In genomic region chr11:69151004-69151403, GRCm38 (mm10) we compare ENCODE assay signal across 7 mouse cellular contexts. TPM values are rescaled to one million over a fixed set of nuclear protein-coding genes. Genes with fewer than 3 reads are reported as not detected.
DNase-seq lines count a peak whose midpoint lies in the region; ATAC-seq and TF ChIP-seq lines count a peak whose summit lies in the region.

No protein-coding gene starts in this region.

- no peaks in the 10 kb centered on the region for H3K4me1 ChIP-seq in lung, embryonic 15.5 days
- H3K4me1 ChIP-seq in forebrain, embryonic 14.5 days (ENCODE audit: control insufficient read depth, insufficient read depth, low read length), result no peaks in the 10 kb centered on the region
- peaks cover 7% of the 10 kb centered on the region; the same call in 1 of the 2 replicates for H3K4me1 ChIP-seq in limb, embryonic 13.5 days
- no peaks in the 10 kb centered on the region for H3K4me1 ChIP-seq in stomach, postnatal 0 days (replicated peaks; ENCODE audit: control insufficient read depth, insufficient read depth)

- peak overlapping the region; percentile 16; the same call in 1 of the 2 replicates for H3K4me3 ChIP-seq in lung, embryonic 15.5 days
- H3K4me3 ChIP-seq in forebrain, embryonic 14.5 days (ENCODE audit: low read depth, low read length), result no peak overlapping the region
- peak overlapping the region; percentile 37 for H3K4me3 ChIP-seq in limb, embryonic 13.5 days
- H3K4me3 ChIP-seq in stomach, postnatal 0 days (ENCODE audit: low read depth, low read length), result no peak overlapping the region; the same call in 1 of the 2 replicates

- no peak overlapping the region for H3K9ac ChIP-seq in lung, embryonic 15.5 days
- no peak overlapping the region for H3K9ac ChIP-seq in forebrain, embryonic 14.5 days (ENCODE audit: low read length)
- peak overlapping the region; percentile 51; the same call in 1 of the 2 replicates for H3K9ac ChIP-seq in limb, embryonic 13.5 days
- peak overlapping the region; percentile 41; the same call in 1 of the 2 replicates for H3K9ac ChIP-seq in stomach, postnatal 0 days (ENCODE audit: low read length)

- H3K4me2 ChIP-seq in lung, embryonic 15.5 days, result peak overlapping the region; percentile 47
- H3K4me2 ChIP-seq in forebrain, embryonic 14.5 days (ENCODE audit: low read length), result peak overlapping the region; percentile 17; the same call in 1 of the 2 replicates
- peak overlapping the region; percentile 61 for H3K4me2 ChIP-seq in limb, embryonic 13.5 days (replicated peaks)
- peak overlapping the region; percentile 42 for H3K4me2 ChIP-seq in stomach, postnatal 0 days (replicated peaks; ENCODE audit: low read depth)

- no peak overlapping the region for H3K27ac ChIP-seq in lung, embryonic 15.5 days
- H3K27ac ChIP-seq in forebrain, embryonic 14.5 days (ENCODE audit: low read depth, low read length), result no peak overlapping the region
- no peak overlapping the region for H3K27ac ChIP-seq in limb, embryonic 13.5 days
- H3K27ac ChIP-seq in stomach, postnatal 0 days (replicated peaks), result peak overlapping the region; percentile 20

- no peak for ATAC-seq in lung, embryonic 15.5 days (ENCODE audit: borderline replicate concordance, extremely low read depth, low FRiP score, low TSS enrichment)
- no peak for ATAC-seq in forebrain, embryonic 14.5 days
- ATAC-seq in limb, embryonic 13.5 days (ENCODE audit: low FRiP score, low read depth), result no peak
- ATAC-seq in stomach, postnatal 0 days (ENCODE audit: low FRiP score, low TSS enrichment), result no peak

- peaks cover 20% of the 10 kb centered on the region; the same call in 1 of the 2 replicates for H3K27me3 ChIP-seq in lung, embryonic 15.5 days
- 0 out of 2 replicates have a peak, but pooled peaks cover 3% of the 10 kb centered on the region for H3K27me3 ChIP-seq in forebrain, embryonic 14.5 days (replicated peaks; ENCODE audit: control insufficient read depth, insufficient read depth, low read length)
- H3K27me3 ChIP-seq in limb, embryonic 13.5 days, result peaks cover 32% of the 10 kb centered on the region
- H3K27me3 ChIP-seq in stomach, postnatal 0 days (ENCODE audit: control insufficient read depth, insufficient read depth, low read length), result no peaks in the 10 kb centered on the region

- 53% methylated on average over 6 of the region's 6 CpGs for WGBS in lung, embryonic 15.5 days
- WGBS in forebrain, embryonic 14.5 days, result 68% methylated on average over 6 of the region's 6 CpGs
- 29% methylated on average over 6 of the region's 6 CpGs for WGBS in limb, embryonic 13.5 days
- 40% methylated on average over 6 of the region's 6 CpGs for WGBS in stomach, postnatal 0 days

- no peaks in the 10 kb centered on the region for H3K9me3 ChIP-seq in lung, embryonic 15.5 days
- H3K9me3 ChIP-seq in forebrain, embryonic 14.5 days (replicated peaks; ENCODE audit: control insufficient read depth, low read length), result no peaks in the 10 kb centered on the region
- no peaks in the 10 kb centered on the region for H3K9me3 ChIP-seq in limb, embryonic 13.5 days
- no peaks in the 10 kb centered on the region for H3K9me3 ChIP-seq in stomach, postnatal 0 days (ENCODE audit: control insufficient read depth, low read length)

- no peaks in the 10 kb centered on the region for H3K36me3 ChIP-seq in lung, embryonic 15.5 days
- no peaks in the 10 kb centered on the region for H3K36me3 ChIP-seq in forebrain, embryonic 14.5 days (ENCODE audit: control insufficient read depth, insufficient read depth, low read length)
- no peaks in the 10 kb centered on the region for H3K36me3 ChIP-seq in limb, embryonic 13.5 days
- no peaks in the 10 kb centered on the region for H3K36me3 ChIP-seq in stomach, postnatal 0 days (ENCODE audit: control insufficient read depth, insufficient read depth, low read length)

- no peak for DNase-seq in lung, postnatal 10 days
- no peak for DNase-seq in forebrain, embryonic 14.5 days (ENCODE audit: low spot score)
- DNase-seq in stomach, postnatal 0 days (ENCODE audit: low spot score), result no peak
- DNase-seq in urinary bladder, adult 2 months (ENCODE audit: low spot score), result no peak
- DNase-seq in thymus, postnatal 10 days (ENCODE audit: low spot score in 2 of 2), result no peak

- no peak for TF ChIP-seq EP300 in stomach, postnatal 0 days (optimal IDR thresholded peaks at IDR 0.05)

- no peak for TF ChIP-seq CTCF in stomach, postnatal 0 days (IDR thresholded peaks at IDR 0.05; ENCODE audit: low read depth)

RNA-seq across cellular contexts. Expression of gene Alox12b, which starts 5.8 kb away (rescaled TPM):
- not detected in 2 replicates for polyA plus RNA-seq in lung, embryonic 15.5 days (2015; fragmentation: Nextera tagmentation; extraction: Ambion mirVana)
- 0.15 TPM in 1 of 2 replicates, not detected in the other for polyA plus RNA-seq in forebrain, embryonic 14.5 days (2014; fragmentation: Nextera tagmentation; extraction: Ambion mirVana)
- 0.22 and 0.25 TPM in 2 replicates for polyA plus RNA-seq in limb, embryonic 13.5 days (2015; fragmentation: Nextera tagmentation; extraction: Ambion mirVana)
- polyA plus RNA-seq in stomach, postnatal 0 days (2015; fragmentation: Nextera tagmentation; extraction: Ambion mirVana), result 80.5 and 91.8 TPM in 2 replicates
- polyA plus RNA-seq in urinary bladder, adult 2 months (2012; rRNA removed), result 0.03 TPM in 1 of 2 replicates, not detected in the other

RNA-seq across cellular contexts. Expression of gene Aloxe3, which starts 25.3 kb away (rescaled TPM):
- polyA plus RNA-seq in lung, embryonic 15.5 days (2015; fragmentation: Nextera tagmentation; extraction: Ambion mirVana), result 0.16 and 0.53 TPM in 2 replicates
- 0.94 and 2.1 TPM in 2 replicates for polyA plus RNA-seq in forebrain, embryonic 14.5 days (2014; fragmentation: Nextera tagmentation; extraction: Ambion mirVana)
- 1.6 TPM in 2 replicates for polyA plus RNA-seq in limb, embryonic 13.5 days (2015; fragmentation: Nextera tagmentation; extraction: Ambion mirVana)
- polyA plus RNA-seq in stomach, postnatal 0 days (2015; fragmentation: Nextera tagmentation; extraction: Ambion mirVana), result 20.2 and 22.5 TPM in 2 replicates
- 4.2 and 5.4 TPM in 2 replicates for polyA plus RNA-seq in urinary bladder, adult 2 months (2012; rRNA removed)

RNA-seq across cellular contexts. Expression of gene 9130213A22Rik, which starts 28.6 kb away (rescaled TPM):
- polyA plus RNA-seq in lung, embryonic 15.5 days (2015; fragmentation: Nextera tagmentation; extraction: Ambion mirVana), result 0.36 and 0.57 TPM in 2 replicates
- polyA plus RNA-seq in forebrain, embryonic 14.5 days (2014; fragmentation: Nextera tagmentation; extraction: Ambion mirVana), result 0.14 TPM in 2 replicates
- 0.52 and 0.55 TPM in 2 replicates for polyA plus RNA-seq in limb, embryonic 13.5 days (2015; fragmentation: Nextera tagmentation; extraction: Ambion mirVana)
- 0.24 and 0.41 TPM in 2 replicates for polyA plus RNA-seq in stomach, postnatal 0 days (2015; fragmentation: Nextera tagmentation; extraction: Ambion mirVana)
- 0.74 and 0.78 TPM in 2 replicates for polyA plus RNA-seq in urinary bladder, adult 2 months (2012; rRNA removed)

RNA-seq across cellular contexts. Expression of gene Hes7, which starts 30.8 kb away (rescaled TPM):
- 0.52 and 0.60 TPM in 2 replicates for polyA plus RNA-seq in lung, embryonic 15.5 days (2015; fragmentation: Nextera tagmentation; extraction: Ambion mirVana)
- 0.23 and 0.24 TPM in 2 replicates for polyA plus RNA-seq in forebrain, embryonic 14.5 days (2014; fragmentation: Nextera tagmentation; extraction: Ambion mirVana)
- polyA plus RNA-seq in limb, embryonic 13.5 days (2015; fragmentation: Nextera tagmentation; extraction: Ambion mirVana), result 0.74 and 1.2 TPM in 2 replicates
- polyA plus RNA-seq in stomach, postnatal 0 days (2015; fragmentation: Nextera tagmentation; extraction: Ambion mirVana), result 0.29 and 0.41 TPM in 2 replicates
- polyA plus RNA-seq in urinary bladder, adult 2 months (2012; rRNA removed), result 0.24 and 0.37 TPM in 2 replicates

RNA-seq across cellular contexts. Expression of gene Alox8, which starts 46.6 kb away (rescaled TPM):
- polyA plus RNA-seq in lung, embryonic 15.5 days (2015; fragmentation: Nextera tagmentation; extraction: Ambion mirVana), result 0.29 and 0.67 TPM in 2 replicates
- polyA plus RNA-seq in forebrain, embryonic 14.5 days (2014; fragmentation: Nextera tagmentation; extraction: Ambion mirVana), result 0.08 TPM in 1 of 2 replicates, not detected in the other
- 0.08 and 0.09 TPM in 2 replicates for polyA plus RNA-seq in limb, embryonic 13.5 days (2015; fragmentation: Nextera tagmentation; extraction: Ambion mirVana)
- 1.2 and 1.3 TPM in 2 replicates for polyA plus RNA-seq in stomach, postnatal 0 days (2015; fragmentation: Nextera tagmentation; extraction: Ambion mirVana)
- 0.14 and 0.60 TPM in 2 replicates for polyA plus RNA-seq in urinary bladder, adult 2 months (2012; rRNA removed)

Comparison
In these comparisons a context has a peak if more than half of its experiments do, and no peak if none do; other contexts are left out.
1. H3K4me3 ChIP-seq: peak in lung, embryonic 15.5 days (single experiment) and limb, embryonic 13.5 days (single experiment); none in forebrain, embryonic 14.5 days (single experiment) and stomach, postnatal 0 days (single experiment).
2. H3K9ac ChIP-seq: peak in limb, embryonic 13.5 days (single experiment) and stomach, postnatal 0 days (single experiment); none in lung, embryonic 15.5 days (single experiment) and forebrain, embryonic 14.5 days (single experiment).
3. RNA of gene Alox12b, which starts 5.8 kb away (polyA plus RNA-seq): 80.5 to 91.8 TPM in stomach, postnatal 0 days; 0.22 to 0.25 TPM in limb, embryonic 13.5 days, 0.03 TPM in urinary bladder, adult 2 months, 0.15 TPM in forebrain, embryonic 14.5 days and not detected in lung, embryonic 15.5 days; every median in the first group is over 10 times any median in the second.
4. Peak in every context shown above with its lines, with median percentiles within 50 percentile points of each other: H3K4me2 ChIP-seq.